Comparison of ENCODE assay signal across 26 mouse cellular contexts in the genomic region with DNA sequence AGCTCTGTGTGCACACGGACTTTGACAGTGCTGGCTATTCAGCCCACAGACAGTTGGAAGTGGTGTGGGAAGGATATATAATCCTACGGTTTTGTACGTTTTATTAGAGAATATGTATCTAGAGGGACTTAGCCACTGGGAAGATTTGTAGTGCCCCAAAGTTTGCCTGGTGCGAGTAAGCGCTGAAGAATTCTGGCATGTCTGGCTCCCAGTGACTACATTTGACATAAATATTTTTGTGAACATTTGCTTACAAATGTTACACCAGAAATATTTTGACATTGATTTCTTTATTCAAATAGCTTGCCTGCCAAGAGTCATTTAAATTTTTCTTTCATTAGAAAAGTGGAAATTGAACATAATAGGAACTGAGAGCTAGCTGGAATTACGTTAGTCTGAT. TPM values are rescaled to one million over a fixed set of nuclear protein-coding genes. Genes with fewer than 3 reads are reported as not detected.
DNase-seq lines count a peak whose midpoint lies in the region; ATAC-seq and TF ChIP-seq lines count a peak whose summit lies in the region.
"Had no signal": no experiment of that assay in that cellular context is flagged by ENCODE, and none has a peak within 500 bp of the region (broad histone marks: within the 10 kb centered on the region; RNA-seq: fewer than 3 reads in every experiment).

No protein-coding gene starts in this region.

- no peak for TF ChIP-seq CTCF in gastrocnemius, adult 2 months (IDR thresholded peaks at IDR 0.05)
- TF ChIP-seq CTCF in intestine, postnatal 0 days (IDR thresholded peaks at IDR 0.05; ENCODE audit: low read depth), result no peak
- no peak for TF ChIP-seq CTCF in stomach, postnatal 0 days (IDR thresholded peaks at IDR 0.05; ENCODE audit: low read depth)

- no peak overlapping the region for H3K4me3 ChIP-seq in gastrocnemius, adult 2 months
- H3K4me3 ChIP-seq in intestine, embryonic 14.5 days (ENCODE audit: low read depth, low read length), result no peak overlapping the region
- H3K4me3 ChIP-seq in intestine, postnatal 0 days (ENCODE audit: low read depth, low read length), result no peak overlapping the region
- H3K4me3 ChIP-seq in stomach, embryonic 15.5 days (replicated peaks), result no peak overlapping the region
- no peak overlapping the region for H3K4me3 ChIP-seq in stomach, postnatal 0 days (ENCODE audit: low read depth, low read length)
- H3K4me3 ChIP-seq: embryonic facial prominence, embryonic 12.5 days; forebrain, embryonic 13.5 days; heart, embryonic 10.5 days; hindbrain, embryonic 10.5 days; midbrain, embryonic 15.5 days had no signal

- 43% methylated on average over 6 of the region's 6 CpGs for WGBS in intestine, embryonic 14.5 days
- 55% methylated on average over 6 of the region's 6 CpGs for WGBS in intestine, postnatal 0 days
- WGBS in stomach, embryonic 15.5 days, result 51% methylated on average over 6 of the region's 6 CpGs
- 40% methylated on average over 6 of the region's 6 CpGs for WGBS in stomach, postnatal 0 days

- H3K27ac ChIP-seq in gastrocnemius, adult 2 months, result peak overlapping the region; percentile 40; the same call in 1 of the 2 replicates
- peak overlapping the region; percentile 9; the same call in 1 of the 2 replicates for H3K27ac ChIP-seq in intestine, embryonic 14.5 days (ENCODE audit: low read depth)
- no peak overlapping the region for H3K27ac ChIP-seq in intestine, postnatal 0 days (ENCODE audit: low read depth, low read length)
- H3K27ac ChIP-seq in stomach, embryonic 15.5 days, result peak overlapping the region; percentile 31; the same call in 1 of the 2 replicates
- H3K27ac ChIP-seq in stomach, postnatal 0 days (replicated peaks), result no peak overlapping the region
- H3K27ac ChIP-seq: forebrain, embryonic 13.5 days; heart, embryonic 10.5 days; hindbrain, embryonic 10.5 days; liver, embryonic 14.5 days; midbrain, embryonic 15.5 days had no signal

- intact Hi-C loops in gastrocnemius, adult 2 months (cut with DNase I), result loop anchor here (10.0 kb wide), 1 partner anchor 159 kb away; no protein-coding TSS in a partner anchor
- intact Hi-C loops in gastrocnemius, postnatal 14 days (cut with DNase I; ENCODE audit: low total_unique reads), result no loop called here

- H3K9ac ChIP-seq in intestine, embryonic 14.5 days (ENCODE audit: low read length), result no peak overlapping the region
- H3K9ac ChIP-seq in intestine, postnatal 0 days (ENCODE audit: low read depth, low read length), result no peak overlapping the region
- H3K9ac ChIP-seq in stomach, embryonic 15.5 days, result no peak overlapping the region
- H3K9ac ChIP-seq in stomach, postnatal 0 days (ENCODE audit: low read length), result no peak overlapping the region
- H3K9ac ChIP-seq: embryonic facial prominence, embryonic 12.5 days; forebrain, embryonic 13.5 days; liver, embryonic 14.5 days; midbrain, embryonic 15.5 days had no signal

- ATAC-seq in intestine, embryonic 14.5 days (replicated peaks; ENCODE audit: low FRiP score, low TSS enrichment, low read depth), result no peak
- ATAC-seq in intestine, postnatal 0 days, result no peak
- no peak for ATAC-seq in stomach, embryonic 15.5 days (ENCODE audit: insufficient read depth, low FRiP score, low read depth)
- no peak for ATAC-seq in stomach, postnatal 0 days (ENCODE audit: low FRiP score, low TSS enrichment)
- no peak for ATAC-seq in monocyte, adult 5-6 weeks (replicated peaks; ENCODE audit: insufficient number of reproducible peaks, low FRiP score, low TSS enrichment, poor library complexity, severe bottlenecking)
- ATAC-seq: forebrain, embryonic 13.5 days; hindbrain, embryonic 16.5 days; midbrain, embryonic 15.5 days had no signal

- H3K4me2 ChIP-seq in intestine, embryonic 14.5 days (ENCODE audit: low read length), result no peak overlapping the region
- H3K4me2 ChIP-seq in intestine, postnatal 0 days (replicated peaks; ENCODE audit: low read depth), result no peak overlapping the region
- H3K4me2 ChIP-seq in stomach, embryonic 15.5 days, result no peak overlapping the region
- no peak overlapping the region for H3K4me2 ChIP-seq in stomach, postnatal 0 days (replicated peaks; ENCODE audit: low read depth)
- H3K4me2 ChIP-seq: embryonic facial prominence, embryonic 12.5 days; forebrain, embryonic 13.5 days; midbrain, embryonic 15.5 days had no signal

- H3K9me3 ChIP-seq in intestine, embryonic 14.5 days (ENCODE audit: control insufficient read depth, low read length), result no peaks in the 10 kb centered on the region
- H3K9me3 ChIP-seq in intestine, postnatal 0 days (ENCODE audit: control insufficient read depth), result no peaks in the 10 kb centered on the region
- no peaks in the 10 kb centered on the region for H3K9me3 ChIP-seq in stomach, embryonic 15.5 days
- H3K9me3 ChIP-seq in stomach, postnatal 0 days (ENCODE audit: control insufficient read depth, low read length), result no peaks in the 10 kb centered on the region
- H3K9me3 ChIP-seq: embryonic facial prominence, embryonic 12.5 days; forebrain, embryonic 13.5 days; heart, embryonic 10.5 days; hindbrain, embryonic 10.5 days; midbrain, embryonic 15.5 days had no signal

- no peak for DNase-seq in gastrocnemius, adult 2 months
- no peak for DNase-seq in gastrocnemius, postnatal 14 days
- no peak for DNase-seq in intestine, embryonic 14.5 days (ENCODE audit: low spot score)
- no peak for DNase-seq in stomach, postnatal 0 days (ENCODE audit: low spot score)
- no peak for DNase-seq in adrenal gland, postnatal 14 days
- DNase-seq: B cell, adult 2 months; cerebellum, adult 18-20 months; cerebellum, postnatal 14 days; kidney, adult 18-20 months; layer of hippocampus, adult 9-11 months; lung, postnatal 4 days; thymus, adult 18-20 months; thymus, postnatal 4 days had no signal

- H3K36me3 ChIP-seq in intestine, embryonic 14.5 days (ENCODE audit: control insufficient read depth, insufficient read depth, low read length), result peaks cover 19% of the 10 kb centered on the region; the same call in 1 of the 2 replicates
- no peaks in the 10 kb centered on the region; the same call in 1 of the 2 replicates for H3K36me3 ChIP-seq in intestine, postnatal 0 days (ENCODE audit: control insufficient read depth, insufficient read depth)
- H3K36me3 ChIP-seq in stomach, embryonic 15.5 days, result no peaks in the 10 kb centered on the region
- H3K36me3 ChIP-seq in stomach, postnatal 0 days (ENCODE audit: control insufficient read depth, insufficient read depth, low read length), result no peaks in the 10 kb centered on the region; the same call in 1 of the 2 replicates
- H3K36me3 ChIP-seq: G1E; midbrain, embryonic 15.5 days had no signal

- no peak for TF ChIP-seq EP300 in stomach, postnatal 0 days (optimal IDR thresholded peaks at IDR 0.05)

- H3K4me1 ChIP-seq in intestine, embryonic 14.5 days (replicated peaks; ENCODE audit: control insufficient read depth, insufficient read depth, low read length), result no peaks in the 10 kb centered on the region; the same call in 1 of the 2 replicates
- H3K4me1 ChIP-seq in intestine, postnatal 0 days (replicated peaks; ENCODE audit: control insufficient read depth, insufficient read depth, low read length), result no peaks in the 10 kb centered on the region
- peaks cover 5% of the 10 kb centered on the region; the same call in 1 of the 2 replicates for H3K4me1 ChIP-seq in stomach, embryonic 15.5 days
- H3K4me1 ChIP-seq in stomach, postnatal 0 days (replicated peaks; ENCODE audit: control insufficient read depth, insufficient read depth), result no peaks in the 10 kb centered on the region; the same call in 1 of the 2 replicates
- H3K4me1 ChIP-seq: embryonic facial prominence, embryonic 12.5 days; forebrain, embryonic 13.5 days; hindbrain, embryonic 10.5 days; midbrain, embryonic 15.5 days had no signal

- H3K27me3 ChIP-seq in intestine, embryonic 14.5 days (replicated peaks; ENCODE audit: control insufficient read depth, insufficient read depth, low read length), result no peaks in the 10 kb centered on the region
- H3K27me3 ChIP-seq in intestine, postnatal 0 days (replicated peaks; ENCODE audit: control insufficient read depth, insufficient read depth, low read length), result no peaks in the 10 kb centered on the region
- no peaks in the 10 kb centered on the region for H3K27me3 ChIP-seq in stomach, embryonic 15.5 days (replicated peaks)
- no peaks in the 10 kb centered on the region for H3K27me3 ChIP-seq in stomach, postnatal 0 days (ENCODE audit: control insufficient read depth, insufficient read depth, low read length)
- H3K27me3 ChIP-seq: CH12.LX; embryonic facial prominence, embryonic 12.5 days; forebrain, embryonic 13.5 days; midbrain, embryonic 15.5 days had no signal

RNA-seq across cellular contexts. Expression of a gene that starts 42.0 kb away (rescaled TPM):
- under 1 TPM; 0.18 to 0.42 TPM for total RNA-seq in gastrocnemius, adult 2 months (2021)
- total RNA-seq in gastrocnemius, postnatal 14 days (2021), result 1 to 10 TPM; 1.6 to 1.9 TPM
- polyA plus RNA-seq in intestine, embryonic 14.5 days (2014; fragmentation: Nextera tagmentation; extraction: Ambion mirVana), result 0.93 and 1.6 TPM in 2 replicates
- polyA plus RNA-seq in intestine, postnatal 0 days (2015; fragmentation: Nextera tagmentation; extraction: Ambion mirVana), result 1.2 and 1.5 TPM in 2 replicates
- 1.4 and 1.5 TPM in 2 replicates for polyA plus RNA-seq in stomach, embryonic 15.5 days (2015; fragmentation: Nextera tagmentation; extraction: Ambion mirVana)
- polyA plus RNA-seq in stomach, postnatal 0 days (2015; fragmentation: Nextera tagmentation; extraction: Ambion mirVana), result 1.6 and 2.6 TPM in 2 replicates
- total RNA-seq in monocyte, adult 5-6 weeks (2017), result 1.3 to 6.6 TPM (median 1.8 TPM) in 3 replicates
- 5.4 and 5.7 TPM in 2 replicates for total RNA-seq in adrenal gland, postnatal 14 days (2021)
- total RNA-seq: G1E; megakaryocyte-erythroid progenitor cell, adult 5-6 weeks had no signal
- polyA plus RNA-seq: G1E had no signal

Comparison
In these comparisons a context has a peak if more than half of its experiments do, and no peak if none do; other contexts are left out.
1. H3K27ac ChIP-seq: peak in gastrocnemius, adult 2 months (single experiment), intestine, embryonic 14.5 days (single experiment) and stomach, embryonic 15.5 days (single experiment); none in intestine, postnatal 0 days (single experiment) and stomach, postnatal 0 days (single experiment).